Mouse (Mus musculus): ENCODE data around the gene Coro2a.

- TF ChIP-seq MAFK (IDR thresholded peaks at IDR 0.05; ENCODE audit: insufficient read depth, low read depth, low read length) = no peak
- TF ChIP-seq HCFC1 (IDR thresholded peaks at IDR 0.05; ENCODE audit: borderline replicate concordance, insufficient read depth, low read length) = no peak
- no peak for TF ChIP-seq CHD2 (IDR thresholded peaks at IDR 0.05; ENCODE audit: low read depth, low read length)
Measured at GRCm38 (mm10) chr4:46600473-46601257, 1.3 kb downstream of the Coro2a start.

Data from ES-E14 (cell line).